Mouse (Mus musculus) heart, embryonic 12.5 days (tissue): ENCODE data around the gene Ttll1. TPM values are rescaled to one million over a fixed set of nuclear protein-coding genes. Genes with fewer than 3 reads are reported as not detected.
"Not testable (repeated sequence)": the region's sequence is repeated elsewhere in the genome, so short reads cannot be mapped to it uniquely, and the experiment has no call there.

Experiments used
- ATAC-seq: fragments of 200-750 bp; cut with Nextera tagmentation; 2 replicates; pipeline ENCODE4 v1.8.0; 2017; ENCODE audit warnings: moderate TSS enrichment, moderate library complexity; ENCODE audit not compliant: insufficient number of reproducible peaks, low FRiP score
- H3K27ac ChIP-seq: fragments of 300-500 bp; sonication (generic); 2 replicates; pipeline ENCODE4 v1.5.1; 2016; ENCODE audit warnings: mild to moderate bottlenecking, moderate library complexity; ENCODE audit not compliant: poor library complexity, severe bottlenecking
- H3K27me3 ChIP-seq: fragments of 300-500 bp; sonication (generic); replicated peaks from 2 replicates; pipeline ENCODE4 v1.6.1; 2016; ENCODE audit warnings: mild to moderate bottlenecking, moderate library complexity
- H3K36me3 ChIP-seq: fragments of 300-500 bp; sonication (generic); 2 replicates; pipeline ENCODE4 v1.6.1; 2016; ENCODE audit warnings: mild to moderate bottlenecking, moderate library complexity
- H3K4me1 ChIP-seq: fragments of 300-500 bp; sonication (generic); replicated peaks from 2 replicates; pipeline ENCODE4 v1.6.1; 2016; ENCODE audit warnings: mild to moderate bottlenecking
- H3K4me2 ChIP-seq: fragments of 300-500 bp; sonication (generic); 2 replicates; pipeline ENCODE4 v1.6.1; 2016; ENCODE audit warnings: mild to moderate bottlenecking, moderate library complexity
- H3K4me3 ChIP-seq: fragments of 300-500 bp; sonication (generic); 2 replicates; pipeline ENCODE4 v1.5.1; 2016; ENCODE audit warnings: mild to moderate bottlenecking
- H3K9ac ChIP-seq: fragments of 300-500 bp; sonication (generic); 2 replicates; pipeline ENCODE4 v1.6.1; 2016; ENCODE audit warnings: mild to moderate bottlenecking, moderate library complexity
- H3K9me3 ChIP-seq: fragments of 300-500 bp; sonication (generic); replicated peaks from 2 replicates; pipeline ENCODE4 v1.6.1; 2016; ENCODE audit warnings: mild to moderate bottlenecking, moderate library complexity
- WGBS: fragments of 180-500 bp; shearing (Covaris S2); methylation state at CpG from one replicate; pipeline ENCODE4 v1.1.7; 2016; 5-methylcytosine and 5-hydroxymethylcytosine counted together
- polyA plus RNA-seq: library from polyadenylated mRNA; unstranded; fragments of >200 nt; fragmentation: Nextera tagmentation; extraction: Ambion mirVana; gene quantifications from 2 replicates; pipeline ENCODE4 v1.2.1, GENCODE M21; 2016

The Ttll1 gene
- polyA plus RNA-seq, 1 experiment from 2014 or later = 25.4 TPM

- no peak overlapping the region for H3K9ac ChIP-seq
- WGBS = 74% methylated on average over 9 of the region's 9 CpGs
These were observed 43.3 kb downstream of the Ttll1 start for GRCm38 (mm10) chr15:83467232-83467966.

GRCm38 (mm10) chr15:83466331-83466730 lies 44.4 kb downstream of the Ttll1 start:
- no peak overlapping the region for H3K4me3 ChIP-seq
- 69% methylated on average over 4 of the region's 4 CpGs for WGBS
- H3K27ac ChIP-seq = no peak overlapping the region; the same call in 1 of the 2 replicates

More at GRCm38 (mm10) chr15:83467232-83467966, 43.3 kb downstream of the Ttll1 start:
- Histone ChIP-seq H3K27me3 (no peaks in the 10 kb centered on the region), H3K9me3 (no peaks in the 10 kb centered on the region), H3K4me2 (no peak overlapping the region), H3K27ac (no peak overlapping the region), H3K4me1 (peaks cover 26% of the 10 kb centered on the region), H3K36me3 (no peaks in the 10 kb centered on the region), H3K4me3 (no peak overlapping the region)
- no peak for ATAC-seq

GRCm38 (mm10) chr15:83464905-83465650 lies 45.6 kb downstream of the Ttll1 start:
- Histone ChIP-seq H3K4me2 (peak overlapping the region; percentile 50), H3K4me1 (peaks cover 19% of the 10 kb centered on the region), H3K27me3 (no peaks in the 10 kb centered on the region), H3K27ac (no peak overlapping the region), H3K4me3 (peak overlapping the region; percentile 78), H3K9ac (no peak overlapping the region), H3K36me3 (no peaks in the 10 kb centered on the region), H3K9me3 (no peaks in the 10 kb centered on the region)
- no peak for ATAC-seq
- WGBS = 74% methylated on average over 19 of the region's 19 CpGs

More at GRCm38 (mm10) chr15:83466331-83466730, 44.4 kb downstream of the Ttll1 start:
- Histone ChIP-seq H3K4me1 (peaks cover 22% of the 10 kb centered on the region), H3K9ac (no peak overlapping the region), H3K36me3 (no peaks in the 10 kb centered on the region), H3K4me2 (no peak overlapping the region), H3K9me3 (no peaks in the 10 kb centered on the region), H3K27me3 (no peaks in the 10 kb centered on the region)
- ATAC-seq = no peak

- peak; percentile 98 for ATAC-seq
- Histone ChIP-seq H3K27ac (peak within 1 kb of the TSS; percentile 71), H3K36me3 (no peaks in the 10 kb centered on the region), H3K4me3 (peak within 1 kb of the TSS; percentile 78), H3K27me3 (no peaks in the 10 kb centered on the region), H3K4me2 (peak within 1 kb of the TSS; percentile 94), H3K9me3 (no peaks in the 10 kb centered on the region), H3K4me1 (peaks cover 19% of the 10 kb centered on the region), H3K9ac (peak within 1 kb of the TSS; percentile 90)
- WGBS = under 1% methylated on average over 76 of the region's 88 CpGs
These were observed 46.4 kb downstream of the Ttll1 start, which contains the start of gene Pacsin2 for GRCm38 (mm10) chr15:83464083-83464904. Gene Pacsin2, minus strand, starts transcription at chr15:83464606.

DNA sequence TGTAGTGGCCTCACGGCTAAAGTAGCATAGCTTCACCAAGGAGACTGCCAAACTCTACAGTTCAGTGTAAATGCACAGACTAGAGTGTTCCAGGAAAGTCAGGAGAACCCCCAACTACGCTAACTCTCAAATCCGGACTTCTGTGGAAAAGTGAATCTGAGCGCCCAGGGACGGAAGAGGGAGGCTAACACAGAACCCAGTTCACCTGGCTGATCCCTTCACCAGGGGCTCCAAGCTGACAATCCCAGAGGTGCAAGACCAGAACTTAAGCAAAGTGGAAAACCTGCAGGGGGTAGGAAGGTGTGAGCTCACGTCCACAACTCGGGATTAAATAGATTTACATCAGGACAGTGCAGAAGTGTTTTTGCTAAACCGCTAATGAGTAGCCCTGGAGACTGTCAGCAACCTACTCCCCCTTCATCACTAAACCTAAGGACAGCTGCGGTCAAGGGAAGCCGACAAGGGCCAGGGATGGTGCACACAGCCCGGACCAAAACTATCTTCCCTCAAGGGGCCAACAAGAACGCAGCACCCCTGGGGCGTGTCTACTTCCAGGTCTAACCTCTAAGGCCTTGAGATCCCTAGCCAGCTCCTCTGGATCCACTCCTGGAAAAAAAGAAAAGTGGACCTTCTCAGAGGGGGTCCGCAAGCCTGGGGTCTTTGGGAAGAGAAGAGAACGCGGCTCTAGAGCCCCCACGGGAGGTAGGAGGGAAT lies 47.2 kb downstream of the Ttll1 start:
- Histone ChIP-seq H3K4me3 (peak overlapping the region; percentile 78), H3K9ac (peak overlapping the region; percentile 90), H3K4me1 (peaks cover 19% of the 10 kb centered on the region), H3K36me3 (no peaks in the 10 kb centered on the region), H3K27me3 (no peaks in the 10 kb centered on the region), H3K27ac (peak overlapping the region; percentile 71), H3K4me2 (peak overlapping the region; percentile 94), H3K9me3 (no peaks in the 10 kb centered on the region)
- no peak for ATAC-seq
- 4% methylated on average over 17 of the region's 17 CpGs for WGBS

DNA sequence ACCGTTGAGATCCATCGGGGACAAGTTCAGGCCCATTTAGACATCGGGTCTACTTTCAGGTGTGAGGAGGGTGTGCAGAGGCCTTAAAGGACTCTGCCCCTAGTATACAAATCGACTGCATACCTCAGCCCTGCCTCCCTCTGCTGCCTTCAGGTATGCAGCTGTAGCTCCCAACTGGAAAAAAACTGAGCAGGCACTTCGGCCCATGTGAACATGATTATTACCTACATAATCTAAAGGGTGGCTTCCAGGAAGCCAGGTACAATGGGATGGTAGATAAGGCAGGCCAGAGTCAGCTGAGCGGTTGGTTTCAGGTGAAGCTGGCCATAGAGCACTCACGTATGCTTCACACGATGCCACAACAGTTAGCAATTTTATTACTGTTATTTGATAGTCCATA lies 48.3 kb downstream of the Ttll1 start:
- H3K36me3 ChIP-seq, H3K9ac ChIP-seq, H3K27me3 ChIP-seq, H3K4me3 ChIP-seq, H3K9me3 ChIP-seq, ATAC-seq, H3K27ac ChIP-seq: not testable (repeated sequence)
- Histone ChIP-seq H3K4me1 (peaks cover 24% of the 10 kb centered on the region), H3K4me2 (peak overlapping the region; percentile 94; the same call in 1 of the 2 replicates)
- 88% methylated on average over 8 of the region's 8 CpGs for WGBS

DNA sequence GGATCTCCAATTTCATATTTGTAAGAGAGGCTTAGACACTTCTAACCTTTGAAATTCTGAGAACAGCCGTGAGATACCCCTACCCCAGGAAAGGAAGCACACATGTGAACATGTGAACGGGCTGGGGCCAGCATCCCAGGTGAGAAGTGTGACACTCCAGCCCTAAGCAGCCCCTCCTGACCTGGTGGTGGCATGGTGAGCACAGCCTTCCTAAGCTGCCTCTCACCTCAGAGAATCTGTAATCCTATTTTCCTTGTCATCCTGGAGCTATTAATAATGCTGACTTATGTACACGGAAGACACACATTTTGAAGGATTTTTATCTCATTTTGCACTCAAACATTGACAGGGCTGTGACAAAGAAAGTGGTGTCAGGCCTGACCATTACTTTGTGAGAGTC lies 49.8 kb downstream of the Ttll1 start:
- WGBS = 82% methylated on average over 3 of the region's 3 CpGs
- H3K36me3 ChIP-seq = no peaks in the 10 kb centered on the region
- no peak for ATAC-seq

GRCm38 (mm10) chr15:83457541-83457940 lies 53.2 kb downstream of the Ttll1 start:
- no peak for ATAC-seq
- Histone ChIP-seq H3K4me3 (no peak overlapping the region), H3K9ac (no peak overlapping the region), H3K27me3 (no peaks in the 10 kb centered on the region), H3K9me3 (no peaks in the 10 kb centered on the region), H3K27ac (no peak overlapping the region), H3K4me1 (peaks cover 43% of the 10 kb centered on the region), H3K4me2 (no peak overlapping the region), H3K36me3 (no peaks in the 10 kb centered on the region)
- 88% methylated on average over 1 of the region's 1 CpGs for WGBS

More for the DNA sequence above, 49.8 kb downstream of the Ttll1 start:
- no peak overlapping the region for H3K4me2 ChIP-seq
- no peaks in the 10 kb centered on the region for H3K9me3 ChIP-seq
- H3K27ac ChIP-seq = no peak overlapping the region
- H3K9ac ChIP-seq = no peak overlapping the region
- no peaks in the 10 kb centered on the region for H3K27me3 ChIP-seq
- H3K4me1 ChIP-seq = peaks cover 25% of the 10 kb centered on the region
- H3K4me3 ChIP-seq = no peak overlapping the region

DNA sequence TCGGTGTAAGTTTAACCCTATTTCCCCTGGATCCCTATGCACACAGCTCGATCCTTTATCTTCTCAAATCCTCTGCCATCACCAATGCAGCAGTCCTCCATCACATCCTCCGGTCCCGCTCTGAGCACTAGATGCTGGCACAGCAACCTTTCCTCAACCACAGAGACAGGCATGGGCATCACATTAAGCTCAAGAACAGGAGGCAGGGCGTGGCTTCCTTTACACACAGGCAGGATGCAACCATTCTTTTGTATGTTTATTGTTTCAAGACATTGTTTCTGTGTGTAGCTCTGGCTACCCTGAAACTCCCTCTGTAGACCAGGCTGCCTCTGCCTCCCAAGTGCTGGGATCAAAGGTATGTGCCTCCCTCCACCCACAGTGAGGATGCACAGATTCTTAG lies 55.1 kb downstream of the Ttll1 start:
- no peaks in the 10 kb centered on the region for H3K27me3 ChIP-seq
- H3K9ac ChIP-seq = no peak overlapping the region
- ATAC-seq = no peak
- peaks cover 59% of the 10 kb centered on the region for H3K4me1 ChIP-seq
- 82% methylated on average over 5 of the region's 5 CpGs for WGBS
- no peak overlapping the region for H3K4me3 ChIP-seq
- no peaks in the 10 kb centered on the region for H3K36me3 ChIP-seq
- H3K9me3 ChIP-seq = no peaks in the 10 kb centered on the region
- no peak overlapping the region for H3K27ac ChIP-seq
- no peak overlapping the region for H3K4me2 ChIP-seq

DNA sequence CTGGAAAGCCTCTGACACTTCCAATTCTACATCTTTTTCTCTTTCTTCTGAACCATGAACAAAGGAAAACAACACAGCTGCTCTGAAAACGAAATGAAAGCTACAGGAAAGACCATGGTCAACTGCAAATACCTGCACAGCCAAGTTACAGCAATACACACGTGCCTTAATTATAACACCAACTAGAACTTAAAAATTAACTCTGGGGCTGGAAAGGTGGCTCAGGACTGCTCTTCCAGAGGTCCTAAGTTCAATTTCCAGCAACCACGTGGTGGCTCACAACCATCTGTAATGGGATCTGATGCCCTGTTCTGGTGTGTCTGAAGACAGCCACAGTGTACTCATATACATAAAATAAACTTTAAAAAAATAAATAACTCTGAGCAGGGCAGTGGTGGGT lies 55.7 kb downstream of the Ttll1 start:
- Histone ChIP-seq H3K36me3 (no peaks in the 10 kb centered on the region), H3K9me3 (no peaks in the 10 kb centered on the region), H3K4me3 (no peak overlapping the region), H3K9ac (no peak overlapping the region), H3K4me2 (no peak overlapping the region), H3K4me1 (peaks cover 65% of the 10 kb centered on the region), H3K27me3 (no peaks in the 10 kb centered on the region), H3K27ac (no peak overlapping the region)
- 80% methylated on average over 3 of the region's 3 CpGs for WGBS
- no peak for ATAC-seq
